26 mouse cellular contexts compared by ENCODE assay signal in the genomic region with DNA sequence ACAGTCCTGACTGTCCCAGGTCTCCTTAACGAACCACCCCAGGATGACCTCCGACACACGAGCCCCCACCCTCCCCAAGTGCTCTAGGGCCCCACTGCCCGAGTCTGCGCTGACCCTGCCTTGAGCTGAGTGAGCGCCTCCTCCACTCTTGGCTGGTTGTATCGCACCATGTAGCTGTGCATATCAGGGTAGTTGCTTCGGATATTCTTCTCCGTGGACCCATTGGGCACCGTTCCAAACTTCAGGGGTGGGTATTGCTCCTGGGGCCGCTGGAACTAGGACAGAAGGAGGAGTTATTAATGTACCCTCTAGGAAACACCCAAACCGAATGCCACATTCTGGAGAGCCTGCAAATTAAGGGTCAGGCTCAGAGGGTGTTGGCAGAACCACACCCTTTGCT. TPM values are rescaled to one million over a fixed set of nuclear protein-coding genes. Genes with fewer than 3 reads are reported as not detected.
"Had no signal": no experiment of that assay in that cellular context is flagged by ENCODE, and none has a peak within 500 bp of the region (broad histone marks: within the 10 kb centered on the region; RNA-seq: fewer than 3 reads in every experiment).

No protein-coding gene starts in this region.

- H3K27ac ChIP-seq: embryonic facial prominence, embryonic 10.5 days; embryonic facial prominence, embryonic 12.5 days; embryonic facial prominence, embryonic 13.5 days; embryonic facial prominence, embryonic 15.5 days; forebrain, embryonic 10.5 days; forebrain, embryonic 12.5 days; forebrain, embryonic 13.5 days; forebrain, embryonic 15.5 days; heart, adult 2 months had no signal

- DNase-seq: cerebellum, adult 2 months; cerebellum, adult 8-10 months; cerebellum, adult 9-10 months; cerebellum, adult 9-11 months; cerebellum, postnatal 10 days; cerebellum, postnatal 14 days; cerebellum, postnatal 25 days; cerebellum, postnatal 36 days; embryo, embryonic 11 days; forebrain, postnatal 0 days; gastrocnemius, postnatal 10 days; gastrocnemius, postnatal 14 days; gastrocnemius, postnatal 25 days; heart, adult 18-20 months; heart, adult 2 months had no signal

- H3K4me3 ChIP-seq: embryonic facial prominence, embryonic 10.5 days; embryonic facial prominence, embryonic 12.5 days; embryonic facial prominence, embryonic 13.5 days; embryonic facial prominence, embryonic 15.5 days; erythroblast, embryonic 14.5 days; forebrain, embryonic 10.5 days; forebrain, embryonic 12.5 days; forebrain, embryonic 13.5 days; forebrain, embryonic 15.5 days; heart, adult 2 months had no signal

RNA-seq across cellular contexts. Expression of gene Grin2d, which starts 25.1 kb away (rescaled TPM):
- total RNA-seq: granulocyte monocyte progenitor cell, adult 5-6 weeks had no signal

RNA-seq across cellular contexts. Expression of gene Kcnj14, which starts 28.5 kb away (rescaled TPM):
- total RNA-seq: common myeloid progenitor, adult 5-6 weeks had no signal
